Mouse (Mus musculus) cerebellum, postnatal 14 days (tissue): Measurements from ENCODE around the gene Efcab11.

Experiments
- DNase-seq, 2 experiments: peaks; one replicate each; pipeline ENCODE4 v3.0.0; 2021; ENCODE audit warnings: mixed read lengths in 2 of 2

Gene Efcab11

DNA sequence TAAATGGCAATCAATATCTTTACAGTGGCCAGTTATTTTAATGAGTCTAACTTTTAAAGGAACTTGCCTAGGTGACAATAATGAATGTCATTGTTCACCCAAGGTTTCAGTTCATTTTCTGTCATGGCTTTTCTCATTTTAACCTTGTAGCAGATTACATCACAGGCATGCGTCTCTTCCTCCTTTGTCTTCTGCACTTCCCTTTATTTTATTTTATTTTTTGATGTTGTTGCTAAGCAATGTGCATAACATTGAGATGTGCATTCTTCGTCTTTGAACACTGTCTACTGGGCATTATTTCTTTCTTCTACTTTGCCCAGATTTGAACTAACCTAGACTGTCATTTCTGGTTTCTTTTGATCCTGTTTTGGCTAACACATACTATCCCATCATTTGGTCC lies 88.3 kb downstream of the Efcab11 start:
- no peak for DNase-seq

- no peak for DNase-seq
These were observed 89.2 kb downstream of the Efcab11 start for GRCm38 (mm10) chr12:99794792-99795620.

GRCm38 (mm10) chr12:99794158-99794515 lies 90.1 kb downstream of the Efcab11 start:
- DNase-seq = no peak

DNA sequence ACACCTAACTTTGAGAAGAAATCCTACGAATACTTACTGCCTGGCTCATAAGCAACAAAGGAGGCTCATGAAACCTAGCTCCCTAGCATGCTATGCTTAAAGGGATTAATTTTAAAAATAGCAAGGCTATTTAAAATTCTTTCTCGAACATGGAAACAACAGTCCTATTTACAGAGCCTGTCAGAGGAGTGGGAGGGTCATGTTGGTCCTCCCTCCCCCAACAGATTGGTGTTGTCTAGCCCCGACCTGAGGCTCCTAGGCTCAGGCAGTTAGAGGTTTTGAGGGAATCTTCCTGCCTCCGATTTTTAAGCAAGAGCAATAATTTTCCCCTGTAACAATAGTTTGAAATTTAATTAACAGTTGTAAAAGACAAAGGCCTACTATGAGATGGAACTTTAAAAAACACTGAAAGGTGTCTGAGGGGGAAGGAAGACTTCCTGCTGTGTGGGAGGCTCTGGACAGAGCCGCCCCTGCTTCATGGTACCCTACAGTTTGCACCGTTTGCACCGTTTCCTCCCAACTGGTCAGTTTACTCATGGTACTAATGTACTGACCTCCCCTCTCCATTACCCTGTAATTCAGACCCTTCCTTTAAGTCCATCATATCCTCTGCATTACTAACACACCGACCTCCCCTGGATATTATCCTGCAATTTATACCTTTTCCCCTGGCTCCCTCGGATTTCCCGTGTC lies 90.6 kb downstream of the Efcab11 start:
- no peak for DNase-seq

- DNase-seq = no peak
These were observed 94.8 kb downstream of the Efcab11 start for GRCm38 (mm10) chr12:99789283-99789960.

GRCm38 (mm10) chr12:99781774-99782173 lies 102.5 kb downstream of the Efcab11 start:
- DNase-seq = no peak

GRCm38 (mm10) chr12:99780396-99780795 lies 103.8 kb downstream of the Efcab11 start:
- no peak for DNase-seq

GRCm38 (mm10) chr12:99779908-99780307 lies 104.3 kb downstream of the Efcab11 start:
- DNase-seq = no peak

- DNase-seq = peak; percentile 48
These were observed 107.6 kb downstream of the Efcab11 start for GRCm38 (mm10) chr12:99776497-99777139.

- DNase-seq = no peak
These were observed 109.4 kb downstream of the Efcab11 start for GRCm38 (mm10) chr12:99774864-99775263.

GRCm38 (mm10) chr12:99773636-99774193 lies 110.5 kb downstream of the Efcab11 start:
- no peak for DNase-seq

- no peak for DNase-seq
These were observed 113.2 kb downstream of the Efcab11 start for GRCm38 (mm10) chr12:99771018-99771417.

DNA sequence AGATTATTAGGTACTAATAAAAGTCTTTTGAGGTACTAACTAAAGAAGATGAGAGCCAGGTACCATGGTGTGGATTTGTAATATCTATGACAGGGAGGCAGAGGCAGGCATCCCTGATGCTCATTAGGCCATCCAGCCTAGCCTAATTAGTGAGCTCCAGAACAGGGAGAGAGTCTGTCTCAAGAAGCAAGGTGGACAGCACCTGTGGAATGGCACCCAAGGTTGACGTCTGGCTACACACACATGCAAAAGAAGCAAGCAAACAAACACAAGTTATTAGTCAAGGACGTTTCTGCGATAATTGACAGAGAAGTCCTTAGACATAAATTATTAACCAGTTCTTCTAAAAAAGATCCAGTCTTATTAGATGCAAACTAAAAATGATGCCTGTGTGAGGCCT lies 114.6 kb downstream of the Efcab11 start:
- no peak for DNase-seq

DNA sequence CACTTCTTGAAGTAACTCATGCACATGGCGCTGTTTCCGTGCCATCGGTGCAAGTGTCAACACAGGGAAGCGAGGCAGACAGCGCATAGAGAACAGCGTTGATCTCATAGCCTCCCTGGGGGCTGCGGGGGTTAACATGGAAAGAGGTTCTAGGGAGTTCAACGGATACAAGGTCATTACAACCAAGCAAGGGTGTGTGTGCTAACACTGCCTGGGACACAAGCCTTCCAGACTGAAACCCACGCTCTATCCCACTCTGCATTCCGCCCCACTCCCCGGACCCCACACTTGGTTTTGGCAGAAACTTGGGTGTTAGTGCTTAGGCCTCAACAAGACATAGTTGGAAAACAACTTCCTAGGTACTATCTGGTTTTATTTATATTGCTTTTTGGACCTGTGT lies 116.5 kb downstream of the Efcab11 start:
- no peak for DNase-seq

GRCm38 (mm10) chr12:99765979-99766378 lies 118.3 kb downstream of the Efcab11 start:
- no peak for DNase-seq

DNA sequence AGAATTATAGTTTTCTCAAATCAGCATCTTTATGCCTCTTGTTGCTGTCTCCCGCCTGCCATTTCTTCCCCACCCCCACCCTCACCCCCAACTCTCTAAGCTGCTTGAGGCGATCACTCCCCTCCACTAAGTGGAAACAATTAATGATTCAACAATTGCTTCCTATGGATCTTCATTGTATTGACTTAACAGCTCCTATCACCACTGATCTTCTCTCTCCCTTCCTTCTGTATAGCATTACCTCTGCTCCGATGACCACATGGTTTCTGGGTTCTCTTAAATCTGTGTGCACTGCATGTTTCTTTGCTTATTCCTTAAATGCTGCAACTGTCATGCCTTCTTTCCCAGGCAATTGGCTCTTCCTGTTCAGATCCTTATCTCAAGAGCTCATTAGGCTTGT lies 120.2 kb downstream of the Efcab11 start:
- DNase-seq = no peak

DNA sequence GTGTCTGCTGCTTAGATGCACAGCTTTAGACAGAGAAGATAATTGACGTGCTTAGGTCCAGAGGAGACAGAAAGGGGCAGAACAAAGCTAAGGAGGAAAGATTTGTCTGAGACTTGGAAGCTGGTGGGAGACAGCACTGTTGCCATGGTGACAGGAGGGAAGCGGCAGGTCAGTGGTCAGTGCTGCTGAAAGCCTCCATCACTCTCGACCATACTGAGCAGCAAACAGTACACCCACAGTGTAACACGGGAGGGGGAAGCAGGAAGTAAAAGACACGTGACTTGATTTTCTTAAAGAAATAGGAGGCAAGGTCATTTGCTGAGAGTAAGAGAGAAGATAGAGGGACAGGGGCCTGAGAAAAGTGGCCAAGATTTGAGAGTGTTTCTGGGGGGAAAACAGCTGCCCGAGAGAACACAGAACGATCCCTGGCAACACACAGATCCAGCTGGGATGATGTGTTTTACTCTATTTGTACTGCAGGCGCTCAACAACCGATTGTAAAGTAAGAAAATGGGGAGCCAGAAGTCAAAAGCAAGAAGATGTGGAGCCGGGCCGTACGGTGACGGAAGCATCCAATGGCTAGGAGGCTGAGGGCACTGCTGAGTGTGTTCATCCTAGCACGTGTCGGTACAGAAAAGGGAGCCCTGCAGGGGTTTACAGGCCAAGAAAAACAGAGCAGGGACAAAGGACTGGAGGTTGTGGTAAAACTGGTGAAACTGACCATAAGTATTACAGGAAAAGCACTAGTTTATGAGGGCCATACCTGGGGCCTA lies 126.3 kb downstream of the Efcab11 start:
- peak; percentile 35 to 55 for DNase-seq

DNA sequence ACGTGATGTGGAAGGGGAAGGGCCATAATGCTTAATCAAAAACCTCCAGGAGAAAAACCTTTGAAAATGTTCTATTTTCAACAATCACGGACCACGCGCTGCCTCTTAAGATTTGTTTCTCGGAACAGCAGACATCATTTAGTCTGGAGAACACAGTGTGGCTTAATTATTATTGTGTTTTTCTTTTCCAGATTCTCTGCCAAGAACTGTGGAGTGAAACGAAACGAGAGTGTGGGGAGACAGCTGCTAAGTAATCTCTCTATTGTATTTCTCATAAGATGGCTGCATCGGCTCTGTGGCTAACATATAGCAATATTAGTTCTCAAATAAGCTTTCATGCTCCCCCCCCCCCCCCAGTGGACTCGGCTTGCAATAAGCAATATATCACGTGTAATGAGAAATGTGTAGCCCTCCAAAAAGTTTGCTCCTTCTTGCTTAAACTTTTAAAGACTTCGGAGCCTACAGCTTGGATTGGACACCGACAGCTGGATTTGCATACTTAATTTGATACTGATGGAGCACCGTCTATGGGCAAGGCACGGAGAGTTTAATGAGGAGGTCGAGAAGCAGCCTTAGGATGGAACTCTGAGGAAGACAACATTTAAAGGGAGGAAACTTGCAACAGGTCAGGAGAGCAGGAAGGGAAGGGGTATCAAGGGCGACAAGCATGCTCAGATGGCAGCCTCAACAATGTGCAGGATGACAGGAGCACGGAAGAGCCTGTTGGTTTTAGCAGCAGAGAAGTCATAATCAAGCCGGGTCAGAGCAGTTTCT lies 127.1 kb downstream of the Efcab11 start:
- DNase-seq = no peak

GRCm38 (mm10) chr12:99756213-99756612 lies 128.0 kb downstream of the Efcab11 start:
- DNase-seq = no peak

DNA sequence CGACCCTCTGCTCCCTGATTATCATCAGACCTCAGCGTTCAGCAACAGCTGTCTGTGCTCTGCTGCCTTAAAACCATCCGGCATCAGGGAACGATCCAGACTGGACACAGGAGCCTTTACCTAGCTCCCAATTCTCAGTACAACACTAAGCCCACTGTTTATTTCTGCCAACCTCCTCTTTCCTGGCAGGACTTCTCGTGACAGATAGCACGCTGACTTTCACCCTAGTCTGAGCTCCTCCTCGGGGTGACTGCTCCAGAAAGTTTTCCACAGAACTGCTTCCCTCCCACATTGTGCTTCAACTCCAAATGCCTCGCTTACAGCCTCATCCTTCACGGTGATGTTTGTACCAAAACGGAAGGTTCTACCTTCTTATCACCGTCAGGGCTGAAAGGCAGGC lies 131.3 kb downstream of the Efcab11 start:
- DNase-seq = no peak

GRCm38 (mm10) chr12:99749391-99749790 lies 134.8 kb downstream of the Efcab11 start:
- no peak for DNase-seq
